Mouse (Mus musculus) intestine, embryonic 16.5 days (tissue): ENCODE results near the gene Cpvl. TPM values are rescaled to one million over a fixed set of nuclear protein-coding genes. Genes with fewer than 3 reads are reported as not detected.

ENCODE experiments used
- ATAC-seq: fragments of 200-750 bp; cut with Nextera tagmentation; 2 replicates; pipeline ENCODE4 v1.8.0; 2017; ENCODE audit warnings: moderate TSS enrichment, moderate library complexity
- H3K27ac ChIP-seq: fragments of 300-500 bp; sonication (generic); 2 replicates; pipeline ENCODE4 v1.5.1; 2014; ENCODE audit warnings: mild to moderate bottlenecking, low read length
- H3K27me3 ChIP-seq: fragments of 300-500 bp; sonication (generic); replicated peaks from 2 replicates; pipeline ENCODE4 v1.6.1; 2014; ENCODE audit warnings: low read length, control low read depth, mixed read lengths; ENCODE audit not compliant: control insufficient read depth, insufficient read depth
- H3K36me3 ChIP-seq: fragments of 300-500 bp; sonication (generic); 2 replicates; pipeline ENCODE4 v1.6.1; 2014; ENCODE audit warnings: low read length, control low read depth; ENCODE audit not compliant: control insufficient read depth, insufficient read depth
- H3K4me1 ChIP-seq: fragments of 300-500 bp; sonication (generic); 2 replicates; pipeline ENCODE4 v1.6.1; 2014; ENCODE audit warnings: low read length, control low read depth, mixed read lengths; ENCODE audit not compliant: control insufficient read depth, insufficient read depth
- H3K4me2 ChIP-seq: fragments of 300-500 bp; sonication (generic); 2 replicates; pipeline ENCODE4 v1.6.1; 2014; ENCODE audit warnings: low read depth, low read length, control low read depth
- H3K4me3 ChIP-seq: fragments of 300-500 bp; sonication (generic); 2 replicates; pipeline ENCODE4 v1.5.1; 2014; ENCODE audit warnings: mild to moderate bottlenecking, low read length
- H3K9ac ChIP-seq: fragments of 300-500 bp; sonication (generic); 2 replicates; pipeline ENCODE4 v1.6.1; 2014; ENCODE audit warnings: low read depth, low read length
- H3K9me3 ChIP-seq: fragments of 300-500 bp; sonication (generic); 2 replicates; pipeline ENCODE4 v1.6.1; 2016; ENCODE audit warnings: low read length, control low read depth; ENCODE audit not compliant: control insufficient read depth
- WGBS: fragments of 180-500 bp; shearing (Covaris S2); extraction: QIAGEN DNeasy Blood & Tissue Kit; methylation state at CpG from one replicate; pipeline ENCODE4 v1.1.7; 2014; 5-methylcytosine and 5-hydroxymethylcytosine counted together
- polyA plus RNA-seq: library from polyadenylated mRNA; unstranded; fragments of >200 nt; fragmentation: Nextera tagmentation; extraction: Ambion mirVana; gene quantifications from 2 replicates; pipeline ENCODE4 v1.2.1, GENCODE M21; 2015

Gene Cpvl
- polyA plus RNA-seq, 1 experiment from 2014 or later = 0.34 TPM

DNA sequence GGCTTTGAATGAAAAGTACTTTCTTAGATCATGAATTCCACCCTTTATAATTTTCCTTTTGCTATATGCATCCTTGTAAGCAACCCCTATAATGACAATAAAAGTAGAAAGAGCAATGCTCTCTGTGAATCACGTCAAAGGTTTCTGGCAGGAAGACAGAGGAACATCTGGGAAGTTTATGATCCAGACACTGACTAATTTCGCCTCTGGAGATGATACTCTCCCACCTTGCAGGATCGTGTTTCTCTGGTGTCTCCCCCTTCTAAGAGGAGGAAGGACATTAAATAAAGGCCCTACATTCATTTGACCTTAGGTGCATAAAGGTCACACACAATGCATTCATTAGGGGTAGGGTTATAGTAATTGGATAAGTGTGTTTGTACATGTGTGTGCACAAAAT is 87.4 kb downstream of the Cpvl start:
- 53% methylated on average over 3 of the region's 3 CpGs for WGBS
- no peaks in the 10 kb centered on the region for H3K27me3 ChIP-seq
- no peak for ATAC-seq
- H3K4me2 ChIP-seq = no peak overlapping the region
- no peak overlapping the region for H3K9ac ChIP-seq
- H3K27ac ChIP-seq = no peak overlapping the region
- H3K36me3 ChIP-seq = no peaks in the 10 kb centered on the region
- no peaks in the 10 kb centered on the region for H3K9me3 ChIP-seq
- H3K4me3 ChIP-seq = no peak overlapping the region
- no peaks in the 10 kb centered on the region for H3K4me1 ChIP-seq

DNA sequence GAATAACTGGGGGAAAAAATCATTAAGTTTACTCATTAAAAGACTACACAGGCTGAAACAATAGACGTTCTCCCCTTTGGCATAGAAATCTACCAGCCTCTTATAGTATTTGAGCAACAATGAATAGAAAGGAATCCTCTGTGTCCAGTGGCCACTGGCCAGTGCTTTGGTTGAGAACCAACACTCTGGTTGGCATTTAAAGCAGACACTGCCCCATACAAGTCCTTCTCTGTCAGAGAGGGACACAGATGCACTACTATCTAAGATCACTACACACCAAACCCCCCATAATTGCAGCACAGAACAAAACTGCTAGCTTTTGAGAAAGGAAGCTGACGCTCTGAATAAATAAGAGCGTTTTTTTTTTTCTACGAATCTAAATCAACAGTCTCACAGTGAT is 93.5 kb downstream of the Cpvl start:
- 68% methylated on average over 4 of the region's 4 CpGs for WGBS
- Histone ChIP-seq H3K36me3 (no peaks in the 10 kb centered on the region), H3K9ac (no peak overlapping the region), H3K27me3 (no peaks in the 10 kb centered on the region), H3K27ac (no peak overlapping the region), H3K4me2 (no peak overlapping the region), H3K4me1 (peaks cover 15% of the 10 kb centered on the region), H3K9me3 (no peaks in the 10 kb centered on the region), H3K4me3 (no peak overlapping the region)
- ATAC-seq = no peak

DNA sequence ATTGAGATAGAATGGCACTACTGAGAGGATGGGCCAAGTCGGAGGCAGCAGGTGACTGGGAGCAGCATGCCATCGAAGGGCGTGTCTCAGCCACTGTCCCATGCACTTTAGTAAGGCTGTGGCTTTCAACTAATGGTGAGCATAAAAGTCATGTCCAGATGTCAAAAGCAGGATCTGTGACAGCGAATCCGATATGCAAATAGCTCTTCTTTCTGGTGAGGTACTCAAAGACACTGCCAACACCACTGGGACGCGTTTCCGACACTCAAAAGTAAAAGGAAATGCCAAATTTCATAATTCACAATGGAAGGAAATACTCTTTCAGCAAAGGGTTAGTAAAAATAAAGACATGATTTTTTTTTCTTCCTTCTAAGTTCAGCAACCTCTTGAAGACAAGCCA is 94.0 kb downstream of the Cpvl start:
- no peaks in the 10 kb centered on the region for H3K27me3 ChIP-seq
- no peak overlapping the region for H3K4me3 ChIP-seq
- no peak overlapping the region for H3K4me2 ChIP-seq
- peaks cover 15% of the 10 kb centered on the region for H3K4me1 ChIP-seq
- 88% methylated on average over 8 of the region's 8 CpGs for WGBS
- no peaks in the 10 kb centered on the region for H3K9me3 ChIP-seq
- no peak; the same call in 1 of the 2 replicates for ATAC-seq
- H3K9ac ChIP-seq = no peak overlapping the region
- no peak overlapping the region for H3K27ac ChIP-seq
- no peaks in the 10 kb centered on the region for H3K36me3 ChIP-seq

DNA sequence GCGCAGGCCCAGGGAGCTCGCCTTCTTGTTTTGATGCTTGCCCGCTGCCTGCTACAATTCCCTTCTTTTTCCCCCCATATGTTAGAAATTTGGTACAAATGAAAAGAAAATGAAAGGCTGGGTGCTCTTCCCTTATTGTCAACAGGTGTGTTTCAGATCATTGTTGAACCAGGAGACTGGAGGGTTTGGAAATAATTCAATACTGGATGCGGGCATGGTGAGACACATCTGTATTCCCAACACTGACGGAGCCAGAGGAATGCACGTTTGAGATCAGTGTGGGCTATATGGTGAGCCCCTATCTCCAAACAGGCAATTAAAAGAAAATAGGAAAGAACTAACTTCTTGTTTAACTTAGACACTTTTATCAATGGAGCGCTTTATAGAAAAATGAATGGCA is 95.1 kb downstream of the Cpvl start:
- WGBS = 83% methylated on average over 7 of the region's 7 CpGs

DNA sequence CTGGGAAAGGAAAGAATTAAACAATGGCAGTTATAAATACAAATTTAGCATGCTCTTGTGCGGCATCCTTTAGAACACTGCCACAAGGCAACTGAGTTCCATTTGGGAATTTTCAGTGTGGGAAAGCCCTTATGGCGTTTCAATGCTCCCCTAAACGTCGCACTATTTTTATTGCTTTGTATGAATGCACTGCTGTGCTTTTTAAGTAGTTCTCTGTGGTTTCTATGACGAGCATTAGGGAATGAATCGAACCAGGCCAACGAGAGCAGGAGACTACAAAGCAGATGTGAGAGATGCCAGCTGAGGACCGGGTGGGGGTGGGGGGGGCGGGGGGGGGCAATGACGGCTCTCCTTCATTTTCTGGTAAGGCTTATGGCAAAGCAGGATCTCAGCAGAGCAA is 96.8 kb downstream of the Cpvl start:
- Histone ChIP-seq H3K4me1 (peaks cover 15% of the 10 kb centered on the region), H3K9ac (no peak overlapping the region), H3K4me3 (no peak overlapping the region), H3K4me2 (no peak overlapping the region), H3K36me3 (no peaks in the 10 kb centered on the region), H3K27me3 (no peaks in the 10 kb centered on the region), H3K27ac (no peak overlapping the region), H3K9me3 (no peaks in the 10 kb centered on the region)
- WGBS = 42% methylated on average over 10 of the region's 10 CpGs
- no peak for ATAC-seq

More for the DNA sequence above, 95.1 kb downstream of the Cpvl start:
- no peak overlapping the region for H3K4me3 ChIP-seq
- H3K9ac ChIP-seq = no peak overlapping the region
- no peak overlapping the region for H3K27ac ChIP-seq
- peaks cover 15% of the 10 kb centered on the region for H3K4me1 ChIP-seq
- ATAC-seq = no peak
- no peaks in the 10 kb centered on the region for H3K27me3 ChIP-seq
- no peaks in the 10 kb centered on the region for H3K36me3 ChIP-seq
- H3K4me2 ChIP-seq = no peak overlapping the region
- H3K9me3 ChIP-seq = no peaks in the 10 kb centered on the region

DNA sequence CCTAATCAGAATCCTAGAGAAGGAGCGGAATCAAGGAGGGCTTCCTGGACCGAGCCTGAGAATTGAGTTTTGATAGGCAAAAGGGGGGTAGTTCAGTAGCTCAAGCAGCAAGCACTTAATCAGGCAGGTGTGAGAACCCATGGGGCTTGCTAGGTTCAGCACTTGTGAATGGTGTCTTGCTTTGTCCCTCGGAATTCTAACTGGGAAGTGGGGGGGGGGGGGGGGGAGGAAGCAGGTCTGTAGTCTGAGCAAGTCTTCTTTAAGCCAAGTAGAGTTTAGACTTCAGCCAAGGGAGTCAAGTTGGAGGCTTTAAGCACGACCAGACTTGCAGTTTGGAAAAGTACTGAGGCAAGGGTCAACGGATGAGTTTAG is 97.2 kb downstream of the Cpvl start:
- Histone ChIP-seq H3K4me2 (peak overlapping the region; percentile 42), H3K36me3 (no peaks in the 10 kb centered on the region), H3K4me3 (no peak overlapping the region), H3K4me1 (peaks cover 15% of the 10 kb centered on the region), H3K27ac (no peak overlapping the region), H3K9ac (no peak overlapping the region), H3K9me3 (no peaks in the 10 kb centered on the region), H3K27me3 (no peaks in the 10 kb centered on the region)
- WGBS = 38% methylated on average over 5 of the region's 5 CpGs
- ATAC-seq = no peak

DNA sequence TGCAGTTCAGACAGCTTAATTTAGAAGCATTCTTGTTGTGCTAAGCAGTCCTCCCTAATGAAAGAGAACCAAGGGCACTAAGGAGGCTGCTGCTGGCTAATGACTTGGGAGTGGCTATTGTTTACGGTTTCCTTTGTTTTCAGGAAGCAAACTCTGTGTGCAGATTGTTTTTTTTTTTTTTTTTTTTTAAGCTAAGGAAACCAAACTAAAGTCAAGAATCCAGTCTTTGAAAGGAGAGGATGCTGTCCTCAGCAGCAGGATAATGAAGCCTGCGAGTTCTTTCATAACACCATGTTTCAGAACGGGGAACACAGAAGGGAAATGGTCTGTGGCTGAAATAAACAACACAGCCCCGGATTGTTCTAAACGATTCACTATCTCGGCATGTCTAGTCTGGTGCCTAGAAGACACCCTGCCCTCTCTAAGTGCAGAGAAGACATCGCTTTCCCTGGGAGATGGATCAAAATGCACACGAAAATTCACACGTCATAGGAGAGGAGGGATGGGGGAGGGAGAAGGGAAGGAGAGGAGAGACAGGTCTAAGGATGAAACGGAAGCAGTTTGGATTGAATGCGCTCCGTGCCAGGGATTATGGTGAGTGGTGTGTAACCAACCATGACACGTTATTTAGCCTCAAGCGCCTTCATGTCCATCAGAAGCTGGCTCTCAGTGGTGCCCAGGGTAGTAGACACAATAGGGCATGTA is 97.8 kb downstream of the Cpvl start:
- ATAC-seq = no peak
- 32% methylated on average over 14 of the region's 14 CpGs for WGBS
- Histone ChIP-seq H3K4me3 (peak overlapping the region; percentile 9; the same call in 1 of the 2 replicates), H3K9ac (no peak overlapping the region), H3K9me3 (no peaks in the 10 kb centered on the region), H3K36me3 (no peaks in the 10 kb centered on the region), H3K27ac (peak overlapping the region; percentile 42; the same call in 1 of the 2 replicates), H3K4me1 (peaks cover 15% of the 10 kb centered on the region), H3K27me3 (no peaks in the 10 kb centered on the region), H3K4me2 (peak overlapping the region; percentile 42)

DNA sequence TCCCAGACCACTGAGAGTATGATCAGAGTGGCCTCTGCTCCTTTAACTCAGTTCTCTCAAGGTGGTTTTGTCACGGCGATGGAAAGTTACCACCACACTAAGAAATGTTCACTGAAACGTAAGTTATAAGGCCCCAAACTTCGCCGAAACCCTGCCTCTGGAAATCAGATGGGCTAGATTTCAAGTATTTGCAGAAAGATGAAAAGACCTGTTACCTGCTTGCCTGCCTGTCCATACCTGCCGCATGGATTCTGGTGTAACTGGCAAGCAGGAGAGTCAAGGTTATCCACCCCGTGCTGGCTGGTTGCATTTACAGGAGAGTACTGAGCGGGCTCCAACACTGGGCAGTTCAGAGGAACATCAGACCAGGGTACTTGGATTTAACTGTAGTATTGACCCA is 98.9 kb downstream of the Cpvl start:
- no peaks in the 10 kb centered on the region for H3K36me3 ChIP-seq
- WGBS = 91% methylated on average over 8 of the region's 8 CpGs
- no peak overlapping the region for H3K4me3 ChIP-seq
- no peak overlapping the region for H3K4me2 ChIP-seq
- no peaks in the 10 kb centered on the region for H3K9me3 ChIP-seq
- H3K9ac ChIP-seq = no peak overlapping the region
- no peak overlapping the region for H3K27ac ChIP-seq
- peaks cover 2% of the 10 kb centered on the region; the same call in 1 of the 2 replicates for H3K27me3 ChIP-seq
- ATAC-seq = no peak
- H3K4me1 ChIP-seq = peaks cover 12% of the 10 kb centered on the region

DNA sequence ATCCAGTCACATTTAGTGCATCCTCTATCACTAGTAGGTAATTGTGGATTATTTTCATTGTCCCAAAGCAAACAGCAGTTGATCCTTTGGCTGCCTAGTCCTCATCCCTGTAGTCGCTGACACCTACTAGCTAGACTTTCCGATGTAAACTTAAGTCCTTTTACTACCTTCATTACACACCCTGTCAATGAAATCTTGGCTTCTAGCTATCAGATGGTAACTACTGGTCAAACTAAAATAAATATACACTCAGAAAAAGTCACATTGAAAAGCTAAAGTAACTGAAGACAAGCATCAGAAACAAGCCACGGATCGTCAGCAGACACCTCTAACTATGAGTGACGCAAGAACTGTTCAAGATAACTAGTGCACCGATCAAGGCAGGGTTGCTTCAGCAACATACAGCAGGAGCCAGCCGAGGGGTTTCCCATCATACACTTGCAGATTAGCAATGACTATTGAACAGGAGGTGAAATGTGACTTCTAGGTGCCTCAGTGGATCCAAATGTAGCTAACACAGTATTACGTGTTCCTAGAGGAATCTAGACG is 103.5 kb downstream of the Cpvl start:
- Histone ChIP-seq H3K9me3 (no peaks in the 10 kb centered on the region), H3K9ac (no peak overlapping the region), H3K4me2 (no peak overlapping the region), H3K27ac (no peak overlapping the region), H3K4me1 (no peaks in the 10 kb centered on the region), H3K27me3 (peaks cover 2% of the 10 kb centered on the region; the same call in 1 of the 2 replicates), H3K36me3 (no peaks in the 10 kb centered on the region), H3K4me3 (no peak overlapping the region)
- ATAC-seq = no peak
- whole genome bisulfite sequencing = 82% methylated on average over 9 of the region's 9 CpGs
